Mouse (Mus musculus) MEL (cell line): ENCODE measurements around the gene Gm45808. TPM values are rescaled to one million over a fixed set of nuclear protein-coding genes. Genes with fewer than 3 reads are reported as not detected.

Experiments used
- DNase-seq: peaks from one replicate; pipeline ENCODE4 v3.0.0; 2011; ENCODE audit warnings: low read depth, low spot score
- H3K27ac ChIP-seq: 2 replicates; pipeline ENCODE4 v1.5.1; 2012; ENCODE audit warnings: low read depth, mild to moderate bottlenecking, control low read depth, low read length, moderate library complexity; ENCODE audit not compliant: control insufficient read depth
- H3K27me3 ChIP-seq, 2 experiments: fragments of 150-350 bp in 1 of 2; sonication (generic) in 1 of 2; 2 replicates each; pipeline ENCODE4 v1.6.1; 2012; ENCODE audit warnings: low read length in 2 of 2, mild to moderate bottlenecking in 2 of 2, improper control_type of control experiment in 1 of 2, moderate library complexity in 1 of 2; ENCODE audit not compliant: insufficient read depth in 2 of 2, control insufficient read depth in 1 of 2
- H3K36me3 ChIP-seq, 2 experiments: 2 replicates each; pipeline ENCODE4 v1.6.1; 2012 to 2014; ENCODE audit warnings: low read length in 2 of 2, improper control_type of control experiment in 1 of 2, inconsistent platforms in 1 of 2, mild to moderate bottlenecking in 1 of 2; ENCODE audit not compliant: insufficient read depth in 2 of 2, control insufficient read depth in 1 of 2
- H3K4me1 ChIP-seq, 2 experiments: fragments of 150-350 bp in 1 of 2; sonication (generic) in 1 of 2; 2 replicates each; pipeline ENCODE4 v1.6.1; 2012; ENCODE audit warnings: low read length in 2 of 2, improper control_type of control experiment in 1 of 2, mild to moderate bottlenecking in 1 of 2; ENCODE audit not compliant: insufficient read depth in 2 of 2, control insufficient read depth in 1 of 2
- H3K4me3 ChIP-seq, 2 experiments: fragments of 150-350 bp in 1 of 2; sonication (generic) in 1 of 2; 2 replicates each; pipeline ENCODE4 v1.5.1; 2012; ENCODE audit warnings: low read depth in 2 of 2, low read length in 2 of 2, mild to moderate bottlenecking in 2 of 2, moderate library complexity in 2 of 2, control low read depth in 1 of 2, improper control_type of control experiment in 1 of 2; ENCODE audit not compliant: control insufficient read depth in 1 of 2, insufficient read depth in 1 of 2
- H3K79me2 ChIP-seq: 2 replicates; pipeline ENCODE4 v1.6.1; 2012; ENCODE audit warnings: mild to moderate bottlenecking, low read length, moderate library complexity; ENCODE audit not compliant: control insufficient read depth, poor library complexity, insufficient read depth
- H3K9ac ChIP-seq: 2 replicates; pipeline ENCODE4 v1.6.1; 2012; ENCODE audit warnings: low read depth, mild to moderate bottlenecking, control low read depth, low read length, moderate library complexity; ENCODE audit not compliant: control insufficient read depth, poor library complexity, severe bottlenecking
- H3K9me3 ChIP-seq: fragments of 150-350 bp; sonication (generic); replicated peaks from 2 replicates; pipeline ENCODE4 v1.6.1; 2012; ENCODE audit warnings: mild to moderate bottlenecking, low read length, improper control_type of control experiment, moderate library complexity; ENCODE audit not compliant: insufficient read depth
- BHLHE40 ChIP-seq: IDR thresholded peaks from 2 replicates; pipeline ENCODE4 v1.6.1; 2012; ENCODE audit warnings: low read depth, mild to moderate bottlenecking, inconsistent platforms, low read length, improper control_type of control experiment, borderline replicate concordance
- ELF1 ChIP-seq: IDR thresholded peaks from 2 replicates; pipeline ENCODE4 v1.6.1; 2014; ENCODE audit warnings: low read depth, mild to moderate bottlenecking, inconsistent platforms, low read length, improper control_type of control experiment, moderate library complexity
- EP300 ChIP-seq, 2 experiments: IDR thresholded peaks; 2 replicates each; pipeline ENCODE4 v1.6.1; 2011; ENCODE audit warnings: improper control_type of control experiment in 2 of 2, low read length in 2 of 2, low read depth in 1 of 2, mild to moderate bottlenecking in 1 of 2
- ETS1 ChIP-seq: IDR thresholded peaks from 2 replicates; pipeline ENCODE4 v1.6.1; 2012; ENCODE audit warnings: low read depth, mild to moderate bottlenecking, inconsistent platforms, low read length, improper control_type of control experiment, moderate library complexity
- GATA1 ChIP-seq: IDR thresholded peaks from 2 replicates; pipeline ENCODE4 v1.6.1; 2011; ENCODE audit warnings: low read depth, low read length, improper control_type of control experiment
- MAX ChIP-seq: IDR thresholded peaks from 2 replicates; pipeline ENCODE4 v1.6.1; 2011; ENCODE audit warnings: low read length, improper control_type of control experiment
- MEF2A ChIP-seq: IDR thresholded peaks from 2 replicates; pipeline ENCODE4 v1.6.1; 2014; ENCODE audit warnings: low read depth, mild to moderate bottlenecking, inconsistent platforms, low read length, improper control_type of control experiment; ENCODE audit not compliant: poor library complexity, insufficient replicate concordance, severe bottlenecking; ENCODE audit errors: extremely low read depth
- MXI1 ChIP-seq: IDR thresholded peaks from 2 replicates; pipeline ENCODE4 v1.6.1; 2011; ENCODE audit warnings: mild to moderate bottlenecking, low read depth, low read length, improper control_type of control experiment
- MYB ChIP-seq: IDR thresholded peaks from 2 replicates; pipeline ENCODE4 v1.6.1; 2011; ENCODE audit warnings: mild to moderate bottlenecking, low read depth, low read length, improper control_type of control experiment
- MYC ChIP-seq: IDR thresholded peaks from 2 replicates; pipeline ENCODE4 v1.6.1; 2011; ENCODE audit warnings: low read depth, mild to moderate bottlenecking, low read length, improper control_type of control experiment, moderate library complexity
- NELFE ChIP-seq: IDR thresholded peaks from 2 replicates; pipeline ENCODE4 v1.6.1; 2011; ENCODE audit warnings: low read depth, low read length, improper control_type of control experiment
- NRF1 ChIP-seq: IDR thresholded peaks from 2 replicates; pipeline ENCODE4 v1.6.1; 2014; ENCODE audit warnings: low read depth, mild to moderate bottlenecking, inconsistent platforms, low read length, improper control_type of control experiment, moderate library complexity; ENCODE audit not compliant: poor library complexity, insufficient read depth, severe bottlenecking
- POLR2A ChIP-seq, 2 experiments: IDR thresholded peaks; 2 replicates each; pipeline ENCODE4 v1.6.1; 2011 to 2012; ENCODE audit warnings: low read length in 2 of 2, mild to moderate bottlenecking in 2 of 2, control low read depth in 1 of 2, improper control_type of control experiment in 1 of 2, low read depth in 1 of 2, moderate library complexity in 1 of 2; ENCODE audit not compliant: control insufficient read depth in 1 of 2, insufficient read depth in 1 of 2, poor library complexity in 1 of 2
- POLR2AphosphoS5 ChIP-seq: IDR thresholded peaks from 2 replicates; pipeline ENCODE4 v1.6.1; 2012; ENCODE audit warnings: low read depth, borderline replicate concordance, mild to moderate bottlenecking, inconsistent platforms, low read length, moderate library complexity, mixed read lengths
- RAD21 ChIP-seq: IDR thresholded peaks from 2 replicates; pipeline ENCODE4 v1.6.1; 2011; ENCODE audit warnings: mild to moderate bottlenecking, low read depth, low read length, improper control_type of control experiment
- SIN3A ChIP-seq: IDR thresholded peaks from 2 replicates; pipeline ENCODE4 v1.6.1; 2012; ENCODE audit warnings: low read length, improper control_type of control experiment, inconsistent platforms
- TAL1 ChIP-seq: IDR thresholded peaks from 2 replicates; pipeline ENCODE4 v1.6.1; 2012; ENCODE audit warnings: mild to moderate bottlenecking, inconsistent platforms, low read length, moderate library complexity, mixed read lengths
- TCF12 ChIP-seq: IDR thresholded peaks from 2 replicates; pipeline ENCODE4 v1.6.1; 2014; ENCODE audit warnings: low read depth, mild to moderate bottlenecking, inconsistent platforms, low read length, improper control_type of control experiment, moderate library complexity
- UBTF ChIP-seq: IDR thresholded peaks from 2 replicates; pipeline ENCODE4 v1.6.1; 2012; ENCODE audit warnings: low read depth, mild to moderate bottlenecking, inconsistent platforms, low read length, improper control_type of control experiment, moderate library complexity, borderline replicate concordance; ENCODE audit not compliant: insufficient read depth
- ZC3H11A ChIP-seq: IDR thresholded peaks from 2 replicates; pipeline ENCODE4 v1.6.1; 2012; ENCODE audit warnings: low read depth, mild to moderate bottlenecking, inconsistent platforms, low read length, improper control_type of control experiment
- ZKSCAN1 ChIP-seq: IDR thresholded peaks from 2 replicates; pipeline ENCODE4 v1.6.1; 2012; ENCODE audit warnings: low read depth, mild to moderate bottlenecking, inconsistent platforms, low read length, improper control_type of control experiment, moderate library complexity
- ZMIZ1 ChIP-seq: IDR thresholded peaks from 2 replicates; pipeline ENCODE4 v1.6.1; 2012; ENCODE audit warnings: low read depth, mild to moderate bottlenecking, inconsistent platforms, low read length, improper control_type of control experiment, moderate library complexity
- polyA plus RNA-seq, 2 experiments: library from polyadenylated mRNA; stranded (reverse) in 1 of 2; unstranded in 1 of 2; fragments of >175 nt in 1 of 2; fragments of >200 nt in 1 of 2; gene quantifications; 2 replicates each; pipeline versions ENCODE4 v1.2.1 to v1.2.4; 2012; ENCODE audit warnings: low replicate concordance in 2 of 2, low read depth in 1 of 2; ENCODE audit not compliant: insufficient read length in 2 of 2, insufficient read depth in 1 of 2, missing spikeins in 1 of 2
- total RNA-seq: library from RNA; depleted of rRNA; stranded (reverse); fragments of 300-350 nt; gene quantifications from 2 replicates; pipeline ENCODE4 v1.2.3, GENCODE M21; 2012

Gm45808 gene
- total and polyA plus RNA-seq, 3 experiments, result not detected

DNA sequence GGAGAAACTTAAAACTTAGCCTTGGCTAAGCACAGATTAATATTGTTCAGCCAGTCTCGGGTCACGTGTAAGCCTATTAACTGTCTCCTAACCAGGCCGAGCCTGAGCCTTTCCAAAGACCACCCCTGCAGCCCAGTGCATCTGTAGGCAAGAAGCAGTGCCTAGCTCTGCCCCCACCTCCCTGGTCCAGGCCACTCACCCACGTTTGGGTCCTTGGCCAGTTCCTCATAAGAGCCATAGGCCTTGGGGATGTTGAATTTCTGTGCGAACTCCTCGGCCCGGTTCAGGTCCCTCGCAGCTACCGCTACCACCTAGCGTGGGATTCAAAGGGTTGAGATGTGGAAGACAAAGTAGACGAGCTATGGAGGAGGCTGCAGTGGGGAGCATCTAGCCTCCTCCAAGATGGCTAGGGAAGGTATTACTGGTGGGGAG is 1.3 kb upstream of the Gm45808 start:
- Histone ChIP-seq H3K9ac (no peak overlapping the region), H3K4me3 (no peak overlapping the region), H3K27ac (no peak overlapping the region), H3K4me1 (peaks cover 8 to 31% of the 10 kb centered on the region in 2 experiments), H3K27me3 (no peaks in the 10 kb centered on the region), H3K9me3 (no peaks in the 10 kb centered on the region), H3K36me3 (peaks cover 0 to 25% of the 10 kb centered on the region in 2 experiments; a peak in 2 of 4 replicates)
- DNase-seq, result no peak
- no peak for TF ChIP-seq MYB
- no peak for TF ChIP-seq POLR2AphosphoS5
- no peak for TF ChIP-seq NRF1
- no peak for TF ChIP-seq ETS1
- TF ChIP-seq EP300 (IDR thresholded peaks at IDR 0.05; ENCODE audit: low read depth in 1 of 2, low read length in 2 of 2), result no peak
- no peak for TF ChIP-seq BHLHE40
- no peak for TF ChIP-seq ZMIZ1
- no peak for TF ChIP-seq TCF12
- TF ChIP-seq GATA1, result no peak
- no peak for TF ChIP-seq NELFE
- no peak for TF ChIP-seq ZKSCAN1
- no peak for TF ChIP-seq ZC3H11A
- no peak for TF ChIP-seq UBTF
- TF ChIP-seq MAX, result no peak
- no peak for TF ChIP-seq MYC
- no peak for TF ChIP-seq MEF2A
- no peak for TF ChIP-seq MXI1
- TF ChIP-seq POLR2A (IDR thresholded peaks at IDR 0.05; ENCODE audit: control insufficient read depth in 1 of 2, insufficient read depth in 1 of 2, low read depth in 1 of 2, low read length in 2 of 2, poor library complexity in 1 of 2), result no peak
- TF ChIP-seq ELF1, result no peak
- TF ChIP-seq RAD21, result no peak
- TF ChIP-seq, all 39 proteins: peak for 0
- H3K79me2 ChIP-seq, result no peaks in the 10 kb centered on the region

- TF ChIP-seq ZC3H11A (no peak), TAL1 (peak; percentile 21; the same call in 1 of the 2 replicates), GATA1 (peak; percentile 58; the same call in 1 of the 2 replicates), SIN3A (peak; percentile 15; the same call in 1 of the 2 replicates), EP300 (IDR thresholded peaks at IDR 0.05; ENCODE audit: low read depth in 1 of 2, low read length in 2 of 2) (0 out of 4 replicates have a peak, but pooled peaks of 1 of the 2 experiments have one; percentile 12)
- Histone ChIP-seq H3K9me3 (no peaks in the 10 kb centered on the region), H3K79me2 (no peaks in the 10 kb centered on the region), H3K4me1 (peaks cover 9 to 40% of the 10 kb centered on the region in 2 experiments), H3K4me3 (no peak overlapping the region), H3K27ac (no peak overlapping the region), H3K27me3 (no peaks in the 10 kb centered on the region), H3K9ac (peak overlapping the region; percentile 2; the same call in 1 of the 2 replicates), H3K36me3 (peaks cover 0 to 32% of the 10 kb centered on the region in 2 experiments; a peak in 2 of 4 replicates)
- DNase-seq, result peak; percentile 56
Observed at GRCm38 (mm10) chr7:45486158-45486557, 453 bp downstream of the Gm45808 start.
